Mouse (Mus musculus): ENCODE measurements around the gene Pcmt1.

- TF ChIP-seq POLR2A (IDR thresholded peaks at IDR 0.05; ENCODE audit: control insufficient read depth, extremely low read depth, insufficient read depth, low read length, poor library complexity) (no peak), CTCF (IDR thresholded peaks at IDR 0.05; ENCODE audit: borderline replicate concordance, control insufficient read depth, extremely low read depth, insufficient read depth, low read length, poor library complexity) (no peak)
Measured at GRCm38 (mm10) chr10:7673673-7674072, 7.3 kb downstream of the Pcmt1 start.

All from thymus, adult 2 months (tissue).